Mouse (Mus musculus) C2C12 (cell line): Measurements from ENCODE around the gene Olfr1419.

Experiments
- CEBPB ChIP-seq: IDR thresholded peaks from one replicate; pipeline ENCODE4 v1.6.1; 2011; ENCODE audit warnings: low read depth, mild to moderate bottlenecking, control low read depth, moderate library complexity
- CTCF ChIP-seq: IDR thresholded peaks from one replicate; pipeline ENCODE4 v1.5.1; 2011; ENCODE audit not compliant: control insufficient read depth, insufficient read depth, insufficient read length
- MAX ChIP-seq: IDR thresholded peaks from one replicate; pipeline ENCODE4 v1.6.1; 2011; ENCODE audit warnings: mild to moderate bottlenecking, control low read depth
- MYOD1 ChIP-seq: IDR thresholded peaks from one replicate; pipeline ENCODE4 v1.6.1; 2011; ENCODE audit warnings: low read depth; ENCODE audit not compliant: control insufficient read depth, insufficient read length
- MYOG ChIP-seq: IDR thresholded peaks from one replicate; pipeline ENCODE4 v1.6.1; 2011; ENCODE audit not compliant: control insufficient read depth, insufficient read length; ENCODE audit errors: extremely low read depth
- USF1 ChIP-seq: IDR thresholded peaks from one replicate; pipeline ENCODE4 v1.6.1; 2011; ENCODE audit warnings: low read depth, mild to moderate bottlenecking, control low read depth, moderate library complexity

GRCm38 (mm10) chr19:11886265-11886664 lies 11.4 kb upstream of the Olfr1419 start, which contains the start of gene Olfr1420:
- TF ChIP-seq CTCF (no peak), MAX (no peak), MYOG (no peak), USF1 (no peak), CEBPB (no peak), MYOD1 (no peak)
